Mouse (Mus musculus): Measurements from ENCODE around the gene Gstp3. TPM values are rescaled to one million over a fixed set of nuclear protein-coding genes. Genes with fewer than 3 reads are reported as not detected.
A peak's percentile ranks its signal among the peaks of the same experiment; 100 is the strongest.

The Gstp3 gene
- total and polyA plus RNA-seq, 2 experiments from 2014 or later = not detected

DNA sequence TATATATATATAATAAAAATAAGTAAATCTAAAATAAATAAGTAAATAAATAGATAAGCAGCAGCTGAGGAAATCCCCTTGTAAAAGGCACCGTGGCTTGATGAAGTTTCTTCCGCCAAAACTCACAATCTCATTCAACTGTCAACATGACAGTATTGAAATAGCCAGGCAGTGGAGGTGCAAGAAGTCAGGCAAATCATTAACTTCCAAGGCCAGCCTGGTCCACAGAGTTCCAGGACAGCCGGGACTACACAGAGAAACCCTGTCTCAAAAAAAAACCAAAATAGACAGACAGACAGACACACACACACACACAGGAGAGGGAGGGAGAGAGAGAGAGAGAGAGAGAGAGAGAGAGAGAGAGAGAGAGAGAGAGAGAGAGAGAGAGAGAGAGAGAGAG lies 26.1 kb downstream of the Gstp3 start:
- Histone ChIP-seq H3K27ac (no peak overlapping the region), H3K4me1 (ENCODE audit: insufficient read depth, low read length) (0 out of 2 replicates have a peak, but pooled peaks cover 4% of the 10 kb centered on the region), H3K9me3 (ENCODE audit: low read length) (no peaks in the 10 kb centered on the region), H3K4me2 (ENCODE audit: low read depth, low read length) (no peak overlapping the region), H3K27me3 (ENCODE audit: insufficient read depth, low read length) (no peaks in the 10 kb centered on the region), H3K9ac (replicated peaks; ENCODE audit: low read length) (no peak overlapping the region), H3K4me3 (ENCODE audit: low read length) (no peak overlapping the region), H3K36me3 (ENCODE audit: insufficient read depth, low read length) (no peaks in the 10 kb centered on the region)
- ATAC-seq = no peak
- TF ChIP-seq CTCF (IDR thresholded peaks at IDR 0.05; ENCODE audit: low read depth) = no peak
- DNase-seq (ENCODE audit: low spot score) = no peak
- WGBS = 70% methylated on average over 3 of the region's 3 CpGs

DNA sequence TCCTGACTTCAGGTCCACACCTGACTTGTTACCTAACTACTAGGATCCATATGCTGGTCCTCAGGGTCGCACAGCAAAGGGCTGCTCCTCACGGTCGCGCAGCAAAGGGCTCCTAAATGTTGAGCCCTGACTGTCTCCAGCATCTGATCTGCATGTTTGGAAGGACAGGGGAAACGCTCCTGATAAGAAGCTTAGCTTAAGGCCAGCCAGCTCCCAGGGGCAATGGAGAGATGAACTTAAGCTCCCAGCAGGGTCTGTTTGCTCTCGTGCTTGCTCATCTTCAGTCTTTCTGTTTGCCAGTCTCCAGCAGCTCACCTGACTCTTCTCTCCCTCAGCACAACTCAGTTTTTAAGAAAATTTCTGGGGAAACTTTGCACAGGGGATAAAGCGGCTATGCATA lies 26.7 kb downstream of the Gstp3 start:
- H3K36me3 ChIP-seq (ENCODE audit: insufficient read depth, low read length) = no peaks in the 10 kb centered on the region
- 68% methylated on average over 7 of the region's 7 CpGs for WGBS
- no peak for TF ChIP-seq CTCF (IDR thresholded peaks at IDR 0.05; ENCODE audit: low read depth)
- H3K4me3 ChIP-seq (ENCODE audit: low read length) = no peak overlapping the region
- no peak for ATAC-seq
- no peaks in the 10 kb centered on the region for H3K9me3 ChIP-seq (ENCODE audit: low read length)
- no peak overlapping the region for H3K4me2 ChIP-seq (ENCODE audit: low read depth, low read length)
- no peak overlapping the region for H3K9ac ChIP-seq (replicated peaks; ENCODE audit: low read length)
- H3K27me3 ChIP-seq (ENCODE audit: insufficient read depth, low read length) = no peaks in the 10 kb centered on the region
- no peak overlapping the region for H3K27ac ChIP-seq
- no peak for DNase-seq (ENCODE audit: low spot score)
- 0 out of 2 replicates have a peak, but pooled peaks cover 4% of the 10 kb centered on the region for H3K4me1 ChIP-seq (ENCODE audit: insufficient read depth, low read length)

DNA sequence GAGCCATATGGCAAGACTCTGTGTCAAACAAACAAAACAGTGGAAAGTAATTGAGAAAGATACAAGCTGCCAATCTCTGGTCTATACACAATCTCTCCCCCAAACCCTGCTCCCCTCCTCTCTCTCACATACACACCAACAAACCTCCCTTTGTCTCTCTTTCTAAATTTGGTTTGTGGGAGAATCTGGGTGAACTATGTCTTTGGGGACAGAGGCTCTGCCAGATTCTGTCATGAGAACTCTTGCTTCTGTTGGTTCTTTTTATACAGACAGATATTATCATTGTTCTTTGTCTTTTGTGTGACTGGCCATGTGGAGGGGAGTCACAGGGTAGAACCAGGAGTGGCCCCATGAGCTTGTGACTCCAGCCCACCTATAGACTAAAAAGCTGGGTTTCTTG lies 31.8 kb downstream of the Gstp3 start:
- Histone ChIP-seq H3K9me3 (ENCODE audit: low read length) (no peaks in the 10 kb centered on the region), H3K4me1 (ENCODE audit: insufficient read depth, low read length) (no peaks in the 10 kb centered on the region), H3K4me2 (ENCODE audit: low read depth, low read length) (no peak overlapping the region), H3K27ac (no peak overlapping the region), H3K27me3 (ENCODE audit: insufficient read depth, low read length) (no peaks in the 10 kb centered on the region), H3K4me3 (ENCODE audit: low read length) (no peak overlapping the region), H3K9ac (replicated peaks; ENCODE audit: low read length) (no peak overlapping the region), H3K36me3 (ENCODE audit: insufficient read depth, low read length) (no peaks in the 10 kb centered on the region)
- no peak for TF ChIP-seq CTCF (IDR thresholded peaks at IDR 0.05; ENCODE audit: low read depth)
- DNase-seq (ENCODE audit: low spot score) (no peak), ATAC-seq (no peak)

DNA sequence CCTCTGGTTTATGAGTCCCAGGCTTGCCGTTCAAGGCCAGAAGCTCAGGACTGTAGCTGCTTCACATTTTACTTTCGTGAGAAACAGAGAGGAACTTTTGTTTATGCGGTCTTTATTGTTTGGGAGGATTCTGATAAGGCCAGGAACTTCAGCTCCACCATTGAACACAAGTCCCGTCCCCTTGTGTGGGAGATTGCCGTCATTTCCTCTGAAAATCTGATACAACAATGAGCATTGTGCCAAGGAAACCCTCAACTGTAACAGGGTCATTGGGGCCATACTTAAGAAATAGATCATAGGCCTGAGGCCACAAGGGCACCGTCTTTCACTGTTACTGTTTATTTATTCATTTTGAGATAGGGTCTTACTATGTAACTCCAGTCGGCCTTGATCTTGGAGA lies 36.2 kb downstream of the Gstp3 start:
- no peak overlapping the region for H3K27ac ChIP-seq
- no peak for ATAC-seq
- 81% methylated on average over 7 of the region's 7 CpGs for WGBS
- no peak overlapping the region for H3K4me2 ChIP-seq (ENCODE audit: low read depth, low read length)
- no peaks in the 10 kb centered on the region for H3K4me1 ChIP-seq (ENCODE audit: insufficient read depth, low read length)
- no peak for TF ChIP-seq CTCF (IDR thresholded peaks at IDR 0.05; ENCODE audit: low read depth)
- no peaks in the 10 kb centered on the region for H3K36me3 ChIP-seq (ENCODE audit: insufficient read depth, low read length)
- no peak overlapping the region for H3K9ac ChIP-seq (replicated peaks; ENCODE audit: low read length)
- H3K9me3 ChIP-seq (ENCODE audit: low read length) = no peaks in the 10 kb centered on the region
- no peaks in the 10 kb centered on the region for H3K27me3 ChIP-seq (ENCODE audit: insufficient read depth, low read length)
- no peak overlapping the region for H3K4me3 ChIP-seq (ENCODE audit: low read length)
- no peak for DNase-seq (ENCODE audit: low spot score)

DNA sequence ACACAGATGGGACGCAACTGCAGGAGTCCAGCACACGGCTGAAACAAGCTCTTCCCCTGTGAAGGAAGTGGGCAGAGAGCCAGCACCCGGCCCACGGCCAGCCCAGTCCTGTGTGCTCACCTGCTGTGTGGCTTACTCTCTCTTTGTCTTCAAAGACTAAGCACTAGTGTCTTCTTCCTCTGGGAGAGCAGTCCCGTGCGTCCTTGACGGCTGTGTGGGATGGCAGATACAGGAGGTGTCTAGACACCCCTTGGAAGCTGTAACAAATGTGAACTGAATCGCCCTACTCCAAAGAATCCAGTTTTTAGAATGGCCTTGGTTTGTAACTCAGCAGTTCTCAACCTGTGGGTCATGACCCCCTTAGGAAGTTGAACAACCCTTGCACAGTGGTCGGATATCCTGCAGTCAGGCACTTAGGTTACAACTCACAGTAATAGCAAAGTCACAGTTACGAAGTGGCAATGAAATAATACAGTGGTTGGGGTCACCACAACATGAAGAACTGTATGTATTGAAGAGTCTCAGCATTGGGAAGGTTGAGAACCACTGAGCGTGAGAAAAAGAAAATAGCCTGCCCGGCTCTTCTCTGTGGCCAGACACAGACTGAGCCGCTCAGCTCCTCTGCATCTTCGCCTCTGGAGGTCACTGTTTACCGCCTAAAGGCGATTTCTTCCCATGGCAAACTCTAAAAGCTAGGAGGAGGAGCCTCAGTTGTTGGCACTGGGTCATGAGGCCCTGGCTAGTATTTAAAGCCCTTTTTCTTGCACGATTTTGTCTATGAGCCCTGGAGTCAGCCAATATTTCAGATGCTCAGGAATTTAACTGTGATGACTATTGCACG lies 40.4 kb downstream of the Gstp3 start:
- 19% methylated on average over 18 of the region's 18 CpGs for WGBS
- ATAC-seq = peak; percentile 93

DNA sequence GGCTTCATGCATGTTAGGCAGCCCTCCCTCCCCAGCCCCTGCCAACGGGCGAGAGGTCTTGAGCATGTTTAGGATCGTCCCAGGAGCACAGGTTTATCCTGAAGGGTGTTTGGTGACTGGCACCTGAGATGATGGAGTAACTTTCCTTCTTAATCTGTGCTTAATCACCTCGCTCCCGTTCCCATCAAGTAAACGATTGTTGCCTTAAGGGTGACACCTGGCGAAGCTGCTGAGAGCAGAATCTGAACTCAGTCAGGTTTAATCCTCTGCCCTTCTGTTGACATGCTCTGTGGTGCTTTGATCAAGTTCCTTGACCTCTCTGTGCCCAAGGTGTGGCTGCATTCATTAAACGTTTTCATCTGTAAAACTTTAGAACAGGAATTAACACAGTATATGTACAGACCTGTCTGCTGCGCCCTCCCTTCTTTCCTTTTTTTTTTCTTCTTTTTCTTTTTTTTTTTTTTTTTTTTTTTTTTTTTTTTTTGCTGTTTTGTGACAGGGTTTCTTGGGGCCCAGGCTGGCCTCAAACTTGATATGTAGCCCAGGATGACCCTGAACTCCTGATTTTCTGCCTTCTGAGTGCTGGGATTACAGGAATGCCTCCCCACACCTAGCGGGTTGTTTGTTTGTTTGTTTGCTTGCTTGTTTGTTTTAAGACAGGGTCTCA lies 41.3 kb downstream of the Gstp3 start:
- H3K4me3 ChIP-seq (ENCODE audit: low read length) = no peak overlapping the region
- H3K27ac ChIP-seq = no peak overlapping the region
- no peak for DNase-seq (ENCODE audit: low spot score)
- no peak for ATAC-seq
- no peaks in the 10 kb centered on the region for H3K27me3 ChIP-seq (ENCODE audit: insufficient read depth, low read length)
- H3K36me3 ChIP-seq (ENCODE audit: insufficient read depth, low read length) = no peaks in the 10 kb centered on the region
- no peak for TF ChIP-seq CTCF (IDR thresholded peaks at IDR 0.05; ENCODE audit: low read depth)
- no peaks in the 10 kb centered on the region for H3K4me1 ChIP-seq (ENCODE audit: insufficient read depth, low read length)
- H3K4me2 ChIP-seq (ENCODE audit: low read depth, low read length) = no peak overlapping the region
- H3K9me3 ChIP-seq (ENCODE audit: low read length) = no peaks in the 10 kb centered on the region
- H3K9ac ChIP-seq (replicated peaks; ENCODE audit: low read length) = no peak overlapping the region
- WGBS = 68% methylated on average over 10 of the region's 10 CpGs

More for the DNA sequence above, 40.4 kb downstream of the Gstp3 start:
- Histone ChIP-seq H3K4me2 (ENCODE audit: low read depth, low read length) (no peak overlapping the region), H3K27me3 (ENCODE audit: insufficient read depth, low read length) (no peaks in the 10 kb centered on the region), H3K4me3 (ENCODE audit: low read length) (no peak overlapping the region), H3K27ac (0 out of 2 replicates have a peak overlapping the region, but pooled peaks have one; percentile 41), H3K4me1 (ENCODE audit: insufficient read depth, low read length) (no peaks in the 10 kb centered on the region), H3K36me3 (ENCODE audit: insufficient read depth, low read length) (no peaks in the 10 kb centered on the region), H3K9me3 (ENCODE audit: low read length) (no peaks in the 10 kb centered on the region), H3K9ac (replicated peaks; ENCODE audit: low read length) (no peak overlapping the region)
- TF ChIP-seq CTCF (IDR thresholded peaks at IDR 0.05; ENCODE audit: low read depth) = peak; percentile 84
- DNase-seq (ENCODE audit: low spot score) = peak; percentile 92

DNA sequence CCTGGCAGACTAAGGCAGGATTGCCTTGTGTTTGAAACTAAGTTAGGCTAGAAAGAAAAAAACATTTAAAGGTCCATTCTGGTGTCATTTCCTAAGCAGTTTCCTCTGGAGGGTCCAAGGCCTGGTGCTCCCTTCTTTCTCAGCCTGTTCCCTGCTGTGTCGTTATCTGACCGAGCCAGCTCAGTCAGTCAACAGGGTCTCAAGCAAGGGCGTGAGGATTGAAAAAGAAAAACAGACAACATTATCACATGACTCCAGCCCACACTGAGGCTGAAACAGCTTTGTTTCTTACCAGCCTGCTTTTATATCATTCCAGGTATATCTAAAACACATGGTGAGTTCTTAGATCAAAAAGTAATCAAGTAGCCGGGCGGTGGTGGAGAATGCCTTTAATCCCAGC lies 43.7 kb downstream of the Gstp3 start:
- Histone ChIP-seq H3K9ac (replicated peaks; ENCODE audit: low read length) (no peak overlapping the region), H3K4me2 (ENCODE audit: low read depth, low read length) (no peak overlapping the region), H3K9me3 (ENCODE audit: low read length) (no peaks in the 10 kb centered on the region), H3K27ac (no peak overlapping the region), H3K36me3 (ENCODE audit: insufficient read depth, low read length) (no peaks in the 10 kb centered on the region), H3K4me1 (ENCODE audit: insufficient read depth, low read length) (peaks cover 6% of the 10 kb centered on the region), H3K27me3 (ENCODE audit: insufficient read depth, low read length) (no peaks in the 10 kb centered on the region), H3K4me3 (ENCODE audit: low read length) (no peak overlapping the region)
- no peak for TF ChIP-seq CTCF (IDR thresholded peaks at IDR 0.05; ENCODE audit: low read depth)
- DNase-seq (ENCODE audit: low spot score) (no peak), ATAC-seq (no peak)
- WGBS = 63% methylated on average over 5 of the region's 5 CpGs

Data from hindbrain, postnatal 0 days (tissue).